Mouse (Mus musculus) liver, embryonic 12.5 days (tissue): ENCODE data around the gene Abtb1. TPM values are rescaled to one million over a fixed set of nuclear protein-coding genes. Genes with fewer than 3 reads are reported as not detected.

Experiments used
- ATAC-seq: fragments of 200-750 bp; cut with Nextera tagmentation; 2 replicates; pipeline ENCODE4 v1.8.0; 2017; ENCODE audit warnings: moderate number of reproducible peaks, mild to moderate bottlenecking, moderate library complexity
- H3K27ac ChIP-seq: fragments of 300-500 bp; sonication (generic); 2 replicates; pipeline ENCODE4 v1.5.1; 2016; ENCODE audit warnings: mild to moderate bottlenecking
- H3K27me3 ChIP-seq: fragments of 300-500 bp; sonication (generic); replicated peaks from 2 replicates; pipeline ENCODE4 v1.6.1; 2016; ENCODE audit warnings: mild to moderate bottlenecking, moderate library complexity
- H3K36me3 ChIP-seq: fragments of 300-500 bp; sonication (generic); 2 replicates; pipeline ENCODE4 v1.6.1; 2016; ENCODE audit warnings: mild to moderate bottlenecking, moderate library complexity
- H3K4me1 ChIP-seq: fragments of 300-500 bp; sonication (generic); 2 replicates; pipeline ENCODE4 v1.6.1; 2016
- H3K4me2 ChIP-seq: fragments of 300-500 bp; sonication (generic); 2 replicates; pipeline ENCODE4 v1.6.1; 2016; ENCODE audit warnings: mild to moderate bottlenecking, moderate library complexity
- H3K4me3 ChIP-seq: fragments of 300-500 bp; sonication (generic); 2 replicates; pipeline ENCODE4 v1.5.1; 2016; ENCODE audit warnings: mild to moderate bottlenecking, moderate library complexity
- H3K9ac ChIP-seq: fragments of 300-500 bp; sonication (generic); 2 replicates; pipeline ENCODE4 v1.6.1; 2016; ENCODE audit warnings: mild to moderate bottlenecking, moderate library complexity
- H3K9me3 ChIP-seq: fragments of 300-500 bp; sonication (generic); replicated peaks from 2 replicates; pipeline ENCODE4 v1.6.1; 2016; ENCODE audit warnings: mild to moderate bottlenecking, moderate library complexity
- WGBS: fragments of 180-500 bp; shearing (Covaris S2); methylation state at CpG from one replicate; pipeline ENCODE4 v1.1.7; 2016; ENCODE audit not compliant: insufficient replicate concordance; 5-methylcytosine and 5-hydroxymethylcytosine counted together
- polyA plus RNA-seq: library from polyadenylated mRNA; unstranded; fragments of >200 nt; fragmentation: Nextera tagmentation; extraction: Ambion mirVana; gene quantifications from 2 replicates; pipeline ENCODE4 v1.2.1, GENCODE M21; 2016

The Abtb1 gene
- polyA plus RNA-seq, 1 experiment from 2014 or later, result 37.6 TPM

DNA sequence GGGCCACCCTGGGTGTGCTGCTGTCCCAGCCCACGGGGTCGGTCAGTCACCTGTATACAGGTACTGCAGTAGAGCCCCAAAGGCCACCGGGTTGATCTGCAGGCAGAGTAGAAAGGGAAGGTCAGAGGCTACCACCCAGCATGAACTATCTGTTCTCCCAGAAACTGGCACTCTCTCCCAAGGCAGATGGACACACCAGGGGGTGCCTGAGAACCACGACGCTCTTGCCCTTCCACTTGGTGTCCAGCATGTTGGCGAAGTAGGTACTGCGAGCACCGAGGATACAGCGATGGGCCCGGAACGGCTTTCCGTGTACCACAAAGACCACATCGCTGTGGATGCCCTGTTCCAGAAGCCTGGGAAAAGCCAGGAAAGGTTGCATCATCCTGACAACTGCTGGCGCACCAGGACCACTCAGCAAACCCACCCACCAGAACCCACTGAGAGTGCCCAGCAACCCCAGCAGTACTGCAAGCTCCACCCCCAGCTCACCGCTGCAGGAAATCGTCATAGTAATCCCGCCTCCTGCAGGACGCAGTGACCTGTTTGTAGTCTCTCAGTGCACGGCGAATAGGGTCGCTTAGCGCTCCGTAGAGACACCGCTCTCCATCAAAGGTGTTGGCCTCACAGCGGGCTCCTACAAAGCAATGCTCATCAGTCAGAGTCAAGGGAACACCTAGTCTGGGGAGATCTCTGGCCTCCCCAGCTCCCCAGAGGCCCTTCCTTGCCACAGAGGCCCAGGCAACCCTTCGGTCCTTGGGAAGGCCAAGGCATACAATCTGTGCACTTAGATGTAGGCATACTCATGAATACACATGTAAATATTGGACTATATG lies 2.4 kb downstream of the Abtb1 start:
- 85% methylated on average over 26 of the region's 26 CpGs for WGBS
- H3K36me3 ChIP-seq, result peaks cover 49% of the 10 kb centered on the region
- no peak for ATAC-seq
- peak overlapping the region; percentile 92; the same call in 1 of the 2 replicates for H3K27ac ChIP-seq
- peak overlapping the region; percentile 79; the same call in 1 of the 2 replicates for H3K4me3 ChIP-seq
- no peaks in the 10 kb centered on the region for H3K9me3 ChIP-seq
- no peaks in the 10 kb centered on the region; the same call in 1 of the 2 replicates for H3K27me3 ChIP-seq
- H3K4me2 ChIP-seq, result peak overlapping the region; percentile 99
- H3K4me1 ChIP-seq, result peaks cover 63% of the 10 kb centered on the region
- no peak overlapping the region for H3K9ac ChIP-seq

DNA sequence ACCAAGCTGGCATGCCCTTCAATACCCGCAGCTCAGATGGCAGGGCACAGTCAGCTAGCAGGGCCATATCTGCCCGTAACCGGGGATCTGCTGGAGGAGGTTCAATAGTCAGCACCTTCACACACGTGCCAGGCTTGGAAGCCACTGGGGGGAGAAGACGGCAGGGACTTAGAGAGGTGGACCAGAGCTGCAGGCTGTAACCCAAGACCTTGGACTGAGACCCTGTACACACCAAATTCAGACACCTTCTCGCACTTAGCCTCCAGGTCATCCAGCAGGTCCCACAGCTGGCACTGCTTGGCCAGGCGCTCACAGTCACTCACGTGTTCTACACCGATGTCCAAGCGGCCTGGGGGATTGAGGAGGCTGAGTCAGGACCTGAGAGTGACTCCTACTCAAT lies 3.2 kb downstream of the Abtb1 start:
- H3K27me3 ChIP-seq, result no peaks in the 10 kb centered on the region
- no peaks in the 10 kb centered on the region for H3K9me3 ChIP-seq
- H3K9ac ChIP-seq, result no peak overlapping the region
- no peak overlapping the region for H3K4me3 ChIP-seq
- 83% methylated on average over 10 of the region's 10 CpGs for WGBS
- ATAC-seq, result no peak
- no peak overlapping the region for H3K27ac ChIP-seq
- H3K4me2 ChIP-seq, result no peak overlapping the region
- H3K36me3 ChIP-seq, result peaks cover 49% of the 10 kb centered on the region
- H3K4me1 ChIP-seq, result peaks cover 71% of the 10 kb centered on the region

DNA sequence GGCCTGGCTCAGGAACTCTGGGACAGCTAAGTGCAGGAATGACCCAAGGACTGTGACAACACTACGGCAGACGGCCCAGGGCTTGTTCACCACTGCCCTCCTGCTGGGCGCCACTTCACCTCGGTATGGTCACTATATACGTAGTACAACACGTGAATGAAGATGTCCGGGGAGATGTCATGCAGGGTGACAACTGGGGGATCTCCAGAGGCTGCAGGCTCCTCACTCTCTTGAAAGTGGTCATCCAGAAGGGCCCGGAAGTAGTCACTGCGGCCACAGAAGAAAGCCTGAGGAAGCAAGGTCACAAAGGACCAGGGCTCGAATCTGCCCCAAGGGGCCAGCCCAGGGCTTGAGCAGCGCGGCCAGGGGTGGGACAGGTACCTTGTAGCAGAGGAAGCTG lies 3.8 kb downstream of the Abtb1 start:
- no peaks in the 10 kb centered on the region for H3K27me3 ChIP-seq
- H3K27ac ChIP-seq, result peak overlapping the region; percentile 92; the same call in 1 of the 2 replicates
- ATAC-seq, result no peak
- no peak overlapping the region for H3K9ac ChIP-seq
- no peak overlapping the region for H3K4me2 ChIP-seq
- H3K36me3 ChIP-seq, result peaks cover 49% of the 10 kb centered on the region
- H3K4me1 ChIP-seq, result peaks cover 71% of the 10 kb centered on the region
- WGBS, result 89% methylated on average over 12 of the region's 12 CpGs
- H3K9me3 ChIP-seq, result no peaks in the 10 kb centered on the region
- H3K4me3 ChIP-seq, result no peak overlapping the region

DNA sequence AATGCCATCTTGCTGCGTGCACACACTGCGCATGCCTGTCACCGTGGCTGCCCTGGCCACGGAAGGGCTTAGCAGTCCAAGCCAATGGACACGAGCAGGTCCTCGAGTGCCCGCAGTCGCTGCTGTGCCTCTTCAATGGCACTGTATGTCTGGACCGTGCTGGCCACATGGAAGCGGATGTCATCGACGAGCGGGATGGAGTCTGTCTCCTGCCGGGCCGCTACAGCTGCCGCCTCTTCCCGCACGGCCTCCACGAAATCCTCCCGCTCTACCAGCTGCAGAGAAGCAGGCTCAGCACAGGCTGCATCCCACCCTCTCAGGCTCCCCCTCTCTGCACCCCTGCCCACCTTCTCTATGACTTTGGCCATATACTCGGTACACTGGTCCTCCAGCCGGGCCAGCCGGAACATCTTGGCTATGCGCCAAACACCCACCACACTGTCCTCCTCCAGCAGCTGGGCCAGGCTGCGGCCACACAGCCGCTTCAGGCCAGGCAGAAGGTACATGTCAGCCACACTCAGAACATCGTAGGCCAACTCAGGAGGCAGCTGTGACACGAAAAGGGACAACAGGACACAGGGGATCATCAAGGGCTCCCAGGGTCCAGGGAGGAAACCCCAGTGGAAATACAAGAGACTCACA lies 5.5 kb downstream of the Abtb1 start:
- peaks cover 75% of the 10 kb centered on the region for H3K4me1 ChIP-seq
- H3K27ac ChIP-seq, result peak overlapping the region; percentile 92; the same call in 1 of the 2 replicates
- H3K4me3 ChIP-seq, result no peak overlapping the region
- peak overlapping the region; percentile 62; the same call in 1 of the 2 replicates for H3K4me2 ChIP-seq
- H3K36me3 ChIP-seq, result peaks cover 49% of the 10 kb centered on the region
- no peak for ATAC-seq
- 92% methylated on average over 28 of the region's 28 CpGs for WGBS
- no peaks in the 10 kb centered on the region for H3K9me3 ChIP-seq
- no peaks in the 10 kb centered on the region for H3K27me3 ChIP-seq
- H3K9ac ChIP-seq, result no peak overlapping the region

DNA sequence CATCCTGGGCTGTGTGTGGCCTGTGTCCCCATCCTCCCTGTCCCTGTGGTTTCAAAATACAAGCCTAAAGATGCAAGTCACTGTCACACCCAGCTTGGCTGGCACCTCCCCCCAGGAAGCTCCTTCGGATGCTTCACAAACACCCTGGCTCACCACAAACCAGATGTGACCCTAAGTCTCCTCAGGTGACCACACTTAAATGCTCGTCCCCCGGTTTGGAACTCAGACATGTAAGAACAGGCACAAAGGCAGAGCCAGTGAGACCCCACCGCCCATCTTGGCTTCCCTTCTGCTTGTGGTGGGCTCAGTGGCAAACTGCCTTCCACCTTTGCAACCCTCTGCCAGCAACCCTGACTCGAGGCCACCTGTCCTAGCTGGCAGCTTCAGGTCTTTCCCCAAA lies 6.7 kb downstream of the Abtb1 start:
- Histone ChIP-seq H3K4me1 (peaks cover 64% of the 10 kb centered on the region), H3K27ac (peak overlapping the region; percentile 92), H3K27me3 (no peaks in the 10 kb centered on the region), H3K9me3 (no peaks in the 10 kb centered on the region), H3K4me2 (peak overlapping the region; percentile 62), H3K9ac (peak overlapping the region; percentile 69), H3K4me3 (no peak overlapping the region), H3K36me3 (peaks cover 46% of the 10 kb centered on the region)
- 24% methylated on average over 5 of the region's 5 CpGs for WGBS
- ATAC-seq, result peak; percentile 83

DNA sequence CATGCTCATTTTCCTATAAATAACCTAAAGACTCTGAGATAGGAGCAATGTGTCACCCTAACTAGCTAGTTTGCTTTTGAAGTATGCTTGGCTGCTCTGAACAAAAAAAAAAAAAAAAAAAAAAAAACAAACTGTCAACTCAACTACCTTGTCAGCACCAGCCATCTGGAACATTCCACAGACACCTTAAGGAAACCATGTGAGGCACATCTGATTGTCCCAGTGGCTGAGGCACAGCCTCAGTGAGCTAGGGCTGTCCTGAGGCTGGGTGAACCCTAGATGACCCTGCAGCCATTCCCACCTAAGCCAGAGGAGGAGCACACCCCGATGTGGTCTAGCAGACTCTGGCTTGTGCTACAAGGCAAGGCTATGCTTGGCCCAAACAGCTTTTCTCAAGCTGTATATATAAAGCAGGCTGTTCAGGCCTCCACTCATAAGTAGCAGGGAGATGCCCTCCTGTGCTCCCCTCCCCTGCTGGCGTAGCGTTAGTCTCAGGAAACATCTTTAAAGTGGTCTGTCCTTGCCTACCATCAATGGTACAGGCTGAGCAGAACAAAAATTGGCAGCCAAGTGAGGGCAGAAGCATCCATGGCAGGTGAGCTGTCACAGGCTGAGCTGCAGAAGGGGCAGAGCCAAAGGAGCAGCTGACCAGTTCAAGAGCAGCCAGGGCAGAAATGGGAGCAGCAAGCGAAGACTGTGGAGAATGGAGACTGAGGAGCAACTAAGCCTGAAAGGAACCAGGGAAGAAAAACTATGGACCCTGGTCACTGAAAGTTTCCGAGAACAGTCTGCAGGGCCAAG lies 8.2 kb downstream of the Abtb1 start:
- Histone ChIP-seq H3K36me3 (peaks cover 32% of the 10 kb centered on the region), H3K27me3 (no peaks in the 10 kb centered on the region), H3K4me2 (no peak overlapping the region), H3K9ac (no peak overlapping the region), H3K4me3 (no peak overlapping the region), H3K27ac (peak overlapping the region; percentile 92), H3K4me1 (peaks cover 56% of the 10 kb centered on the region), H3K9me3 (no peaks in the 10 kb centered on the region)
- 82% methylated on average over 5 of the region's 5 CpGs for WGBS
- no peak for ATAC-seq

DNA sequence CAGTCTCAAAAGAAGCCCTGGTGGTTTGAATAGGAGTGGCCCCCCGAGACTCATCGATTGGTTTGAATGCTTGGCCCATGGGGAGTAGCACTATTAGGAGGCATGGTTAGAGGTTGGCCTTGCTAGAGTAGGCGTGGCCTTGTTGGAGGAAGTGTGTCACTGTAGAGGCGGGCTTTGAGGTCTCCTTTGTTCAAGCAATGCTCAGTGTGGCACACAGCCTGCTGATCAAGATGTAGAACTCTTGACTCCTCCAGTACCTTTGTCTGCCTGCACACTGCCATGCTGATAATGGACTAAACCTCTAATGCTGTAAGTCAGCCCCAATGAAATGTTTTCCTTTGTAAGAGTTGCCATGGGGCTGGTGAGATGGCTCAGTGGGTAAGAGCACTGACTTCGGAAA lies 9.1 kb downstream of the Abtb1 start:
- Histone ChIP-seq H3K4me1 (peaks cover 60% of the 10 kb centered on the region), H3K4me3 (no peak overlapping the region), H3K27ac (peak overlapping the region; percentile 70; the same call in 1 of the 2 replicates), H3K9ac (no peak overlapping the region), H3K36me3 (peaks cover 24% of the 10 kb centered on the region), H3K9me3 (no peaks in the 10 kb centered on the region), H3K27me3 (0 out of 2 replicates have a peak, but pooled peaks cover under 1% of the 10 kb centered on the region), H3K4me2 (no peak overlapping the region)
- ATAC-seq, result peak; percentile 56
- 64% methylated on average over 5 of the region's 5 CpGs for WGBS

DNA sequence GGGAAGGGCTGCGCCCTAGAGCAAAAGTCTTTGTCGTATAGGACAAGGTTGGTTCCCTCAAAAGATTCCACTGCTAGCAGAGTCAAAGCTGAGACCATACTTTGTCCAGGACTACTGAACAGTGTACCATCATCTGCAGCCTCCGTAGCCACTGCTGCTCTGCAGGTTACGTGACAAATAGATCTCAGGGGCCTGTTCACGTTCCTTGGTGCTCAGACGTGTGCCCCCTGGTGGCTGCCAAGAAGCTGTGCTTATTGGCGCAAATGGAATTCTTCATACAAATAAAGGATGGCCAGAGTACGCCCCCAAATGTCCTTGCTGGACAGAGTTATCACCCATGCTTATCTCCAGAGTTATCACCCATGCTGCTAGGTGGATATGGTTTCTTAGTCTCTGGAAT lies 10.3 kb downstream of the Abtb1 start:
- Histone ChIP-seq H3K9me3 (no peaks in the 10 kb centered on the region), H3K9ac (no peak overlapping the region), H3K4me2 (no peak overlapping the region), H3K27ac (no peak overlapping the region), H3K4me1 (peaks cover 57% of the 10 kb centered on the region), H3K4me3 (no peak overlapping the region), H3K27me3 (0 out of 2 replicates have a peak, but pooled peaks cover 3% of the 10 kb centered on the region), H3K36me3 (peaks cover 19% of the 10 kb centered on the region)
- no peak for ATAC-seq
- WGBS, result 28% methylated on average over 8 of the region's 8 CpGs

DNA sequence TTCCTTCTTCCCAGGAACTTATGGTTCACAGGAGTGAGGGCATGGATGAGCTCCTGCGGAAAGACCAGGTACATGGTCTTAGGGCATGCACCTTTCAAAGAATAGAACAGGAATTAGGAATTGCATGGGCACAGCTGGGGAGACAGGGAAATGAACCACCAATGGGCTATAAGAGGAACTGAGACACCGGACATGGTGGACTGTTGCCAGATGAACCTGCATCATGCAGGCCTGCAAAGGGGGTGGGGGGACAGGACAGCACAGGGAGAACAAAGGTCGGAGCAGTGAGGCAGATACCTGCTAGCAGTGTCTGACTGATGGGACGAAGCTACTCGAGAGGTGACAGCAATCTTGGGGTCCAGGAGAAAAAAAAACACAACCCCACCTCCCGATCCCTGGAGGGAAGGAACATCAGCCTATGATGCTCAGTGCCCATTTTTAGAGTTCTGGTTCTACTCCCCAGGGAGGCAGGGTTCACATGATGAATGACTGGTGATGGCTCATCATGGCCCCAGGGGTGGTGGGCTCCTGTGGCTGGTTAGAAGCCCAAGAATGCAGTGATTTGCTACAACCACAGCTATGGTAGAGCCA lies 11.6 kb downstream of the Abtb1 start:
- Histone ChIP-seq H3K4me2 (no peak overlapping the region), H3K4me1 (peaks cover 45% of the 10 kb centered on the region), H3K9ac (no peak overlapping the region), H3K36me3 (peaks cover 17% of the 10 kb centered on the region), H3K9me3 (no peaks in the 10 kb centered on the region), H3K27me3 (0 out of 2 replicates have a peak, but pooled peaks cover 3% of the 10 kb centered on the region), H3K4me3 (no peak overlapping the region), H3K27ac (no peak overlapping the region)
- ATAC-seq, result no peak
- 76% methylated on average over 6 of the region's 6 CpGs for WGBS

DNA sequence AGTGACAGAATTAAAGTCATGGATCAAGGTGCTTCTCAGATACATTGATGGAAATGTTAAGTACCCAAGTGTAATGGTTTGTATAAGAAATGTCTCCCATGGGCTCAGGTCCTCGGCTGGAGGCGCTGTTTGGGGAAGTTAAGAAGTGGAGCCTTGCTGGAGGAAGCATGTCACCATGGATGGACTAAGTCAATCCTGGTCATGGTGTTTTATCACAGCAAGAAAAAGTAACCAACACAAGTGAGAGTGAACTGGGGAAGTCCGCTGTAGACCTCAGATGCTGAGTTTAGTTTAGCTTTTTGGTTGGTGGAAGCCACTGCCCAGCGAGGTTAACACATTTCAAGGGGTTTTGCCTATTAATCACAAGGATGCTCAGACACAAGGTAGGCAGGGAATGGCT lies 12.2 kb downstream of the Abtb1 start:
- 63% methylated on average over 4 of the region's 4 CpGs for WGBS
- H3K4me1 ChIP-seq, result peaks cover 38% of the 10 kb centered on the region

DNA sequence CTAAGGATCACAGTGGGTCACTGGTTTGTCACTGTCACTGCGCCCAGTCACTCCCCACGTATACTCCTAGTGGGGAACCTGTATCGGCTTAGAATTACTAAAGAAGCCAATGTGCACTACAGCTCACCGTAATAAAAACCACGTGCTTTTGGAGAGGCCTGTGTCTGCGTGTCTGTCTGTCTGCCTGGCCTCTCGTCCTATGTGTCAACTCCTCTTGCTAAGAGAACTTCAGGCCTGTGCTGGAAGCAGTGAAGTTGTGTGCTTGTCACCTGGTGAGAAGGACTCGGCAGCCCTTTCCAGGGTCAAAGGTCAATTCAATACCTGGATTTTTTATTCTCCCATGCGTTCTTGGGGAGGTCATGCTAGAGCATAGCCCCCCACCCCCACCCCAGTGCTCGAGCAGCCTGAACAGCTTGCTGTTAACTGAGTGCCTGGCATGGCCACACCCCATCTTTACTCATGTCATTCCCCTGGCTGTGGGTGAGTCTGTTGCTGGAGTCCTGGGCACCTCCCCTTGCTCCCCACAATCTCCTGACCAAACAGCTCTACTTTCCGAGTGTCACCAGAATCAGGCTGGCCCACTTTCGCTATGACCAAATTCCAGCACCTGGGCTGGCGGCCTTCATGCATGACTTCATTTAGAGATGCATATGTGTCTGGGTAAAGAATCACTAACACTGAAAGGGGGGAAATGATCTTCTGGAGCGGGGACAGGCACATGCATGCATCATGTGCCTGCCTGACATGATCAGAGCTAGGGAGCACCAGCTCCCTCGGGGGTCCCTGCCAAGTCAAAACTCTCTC lies 13.4 kb downstream of the Abtb1 start:
- Histone ChIP-seq H3K27me3 (peaks cover 3% of the 10 kb centered on the region; the same call in 1 of the 2 replicates), H3K4me2 (no peak overlapping the region), H3K4me3 (no peak overlapping the region), H3K9me3 (no peaks in the 10 kb centered on the region), H3K4me1 (peaks cover 27% of the 10 kb centered on the region), H3K36me3 (peaks cover 35% of the 10 kb centered on the region), H3K9ac (no peak overlapping the region), H3K27ac (no peak overlapping the region)
- no peak for ATAC-seq
- WGBS, result 63% methylated on average over 15 of the region's 15 CpGs

More for the DNA sequence above, 12.2 kb downstream of the Abtb1 start:
- no peak overlapping the region for H3K4me2 ChIP-seq
- H3K36me3 ChIP-seq, result peaks cover 24% of the 10 kb centered on the region
- ATAC-seq, result no peak
- no peak overlapping the region for H3K4me3 ChIP-seq
- H3K27me3 ChIP-seq, result peaks cover 3% of the 10 kb centered on the region; the same call in 1 of the 2 replicates
- no peaks in the 10 kb centered on the region for H3K9me3 ChIP-seq
- no peak overlapping the region for H3K9ac ChIP-seq
- no peak overlapping the region for H3K27ac ChIP-seq
